22 mouse cellular contexts compared by ENCODE assay signal in genomic region chrX:160338347-160338985, GRCm38 (mm10). TPM values are rescaled to one million over a fixed set of nuclear protein-coding genes. Genes with fewer than 3 reads are reported as not detected.
DNase-seq lines count a peak whose midpoint lies in the region; ATAC-seq and TF ChIP-seq lines count a peak whose summit lies in the region.
"Had no signal": no experiment of that assay in that cellular context is flagged by ENCODE, and none has a peak within 500 bp of the region (broad histone marks: within the 10 kb centered on the region; RNA-seq: fewer than 3 reads in every experiment).

No protein-coding gene starts in this region.

- no peaks in the 10 kb centered on the region for H3K27me3 ChIP-seq in kidney, adult 2 months (replicated peaks; ENCODE audit: control insufficient read depth, insufficient read depth, low read length)
- peaks cover 8% of the 10 kb centered on the region; the same call in 1 of the 2 replicates for H3K27me3 ChIP-seq in kidney, embryonic 15.5 days
- peaks cover 33% of the 10 kb centered on the region; the same call in 1 of the 2 replicates for H3K27me3 ChIP-seq in hindbrain, embryonic 10.5 days (ENCODE audit: insufficient read depth, poor library complexity, severe bottlenecking)
- H3K27me3 ChIP-seq in forebrain, embryonic 16.5 days (replicated peaks; ENCODE audit: control insufficient read depth, insufficient read depth, low read length): no peaks in the 10 kb centered on the region
- H3K27me3 ChIP-seq: heart, embryonic 15.5 days; hindbrain, embryonic 15.5 days had no signal

- DNase-seq in kidney, adult 2 months: peak; percentile 57
- DNase-seq in kidney, adult 11 months: no peak
- DNase-seq in kidney, adult 18-20 months: no peak
- DNase-seq in MN1 (ENCODE audit: low spot score): peak; percentile 6
- DNase-seq in brain, adult 2 months (ENCODE audit: low read depth, low spot score): peak; percentile 12
- no peak for DNase-seq in hindbrain, embryonic 10.5 days (ENCODE audit: low spot score)
- DNase-seq: adrenal gland, adult 8-10 months; adrenal gland, postnatal 36 days; cerebellum, adult 11 months; cerebellum, adult 9-11 months; cerebellum, postnatal 36 days; forebrain, postnatal 0 days; gastrocnemius, postnatal 14 days; heart, adult 2 months; heart, postnatal 14 days had no signal

- H3K9ac ChIP-seq in kidney, embryonic 15.5 days: no peak overlapping the region
- no peak overlapping the region for H3K9ac ChIP-seq in forebrain, embryonic 16.5 days (replicated peaks; ENCODE audit: low read depth, low read length)
- H3K9ac ChIP-seq: embryonic facial prominence, embryonic 13.5 days; forebrain, embryonic 12.5 days; forebrain, postnatal 0 days; heart, embryonic 15.5 days; hindbrain, embryonic 15.5 days had no signal

- peak; percentile 82 for ATAC-seq in kidney, embryonic 15.5 days (replicated peaks; ENCODE audit: low FRiP score)
- ATAC-seq in forebrain, embryonic 16.5 days: no peak
- ATAC-seq: forebrain, postnatal 0 days had no signal

- WGBS in kidney, adult 2 months: 27% methylated on average over 3 of the region's 3 CpGs
- WGBS in kidney, embryonic 15.5 days: 51% methylated on average over 3 of the region's 3 CpGs
- 83% methylated on average over 3 of the region's 3 CpGs for WGBS in hindbrain, embryonic 10.5 days
- WGBS in forebrain, embryonic 16.5 days: 84% methylated on average over 3 of the region's 3 CpGs

- no peak overlapping the region for H3K4me2 ChIP-seq in kidney, embryonic 15.5 days
- H3K4me2 ChIP-seq in forebrain, embryonic 16.5 days (ENCODE audit: low read length): no peak overlapping the region
- H3K4me2 ChIP-seq: embryonic facial prominence, embryonic 13.5 days; forebrain, embryonic 12.5 days; heart, embryonic 11.5 days; heart, embryonic 15.5 days; hindbrain, embryonic 15.5 days had no signal

- TF ChIP-seq POLR2A in kidney, adult 2 months (IDR thresholded peaks at IDR 0.05; ENCODE audit: low read depth, low read length): no peak

- H3K27ac ChIP-seq in kidney, adult 2 months (ENCODE audit: insufficient read depth, low read depth, low read length): no peak overlapping the region
- H3K27ac ChIP-seq in kidney, embryonic 15.5 days: no peak overlapping the region
- no peak overlapping the region for H3K27ac ChIP-seq in hindbrain, embryonic 10.5 days
- H3K27ac ChIP-seq in forebrain, embryonic 16.5 days (ENCODE audit: low read length): no peak overlapping the region
- H3K27ac ChIP-seq: embryonic facial prominence, embryonic 13.5 days; forebrain, embryonic 12.5 days; heart, adult 2 months; heart, embryonic 15.5 days; hindbrain, embryonic 15.5 days had no signal

- no peaks in the 10 kb centered on the region for H3K9me3 ChIP-seq in kidney, embryonic 15.5 days (replicated peaks)
- no peaks in the 10 kb centered on the region for H3K9me3 ChIP-seq in hindbrain, embryonic 10.5 days
- H3K9me3 ChIP-seq in forebrain, embryonic 16.5 days (ENCODE audit: control insufficient read depth, low read length): no peaks in the 10 kb centered on the region
- H3K9me3 ChIP-seq: embryonic facial prominence, embryonic 13.5 days; forebrain, embryonic 12.5 days; heart, embryonic 15.5 days; hindbrain, embryonic 15.5 days had no signal

- TF ChIP-seq CTCF in kidney, adult 2 months (conservative IDR thresholded peaks at IDR 0.05; ENCODE audit: insufficient read depth, insufficient read length, low read depth, low read length): no peak

- H3K4me1 ChIP-seq in kidney, adult 2 months (ENCODE audit: control insufficient read depth, insufficient read depth, low read length): no peaks in the 10 kb centered on the region; the same call in 1 of the 2 replicates
- no peaks in the 10 kb centered on the region for H3K4me1 ChIP-seq in kidney, embryonic 15.5 days
- H3K4me1 ChIP-seq in hindbrain, embryonic 10.5 days (replicated peaks): no peaks in the 10 kb centered on the region
- H3K4me1 ChIP-seq in forebrain, embryonic 16.5 days (replicated peaks; ENCODE audit: control insufficient read depth, insufficient read depth, low read length): no peaks in the 10 kb centered on the region
- H3K4me1 ChIP-seq: embryonic facial prominence, embryonic 13.5 days; forebrain, embryonic 12.5 days; heart, embryonic 15.5 days; hindbrain, embryonic 15.5 days had no signal

- no peaks in the 10 kb centered on the region for H3K36me3 ChIP-seq in kidney, adult 2 months (ENCODE audit: control insufficient read depth, insufficient read depth, low read length)
- no peaks in the 10 kb centered on the region for H3K36me3 ChIP-seq in kidney, embryonic 15.5 days
- no peaks in the 10 kb centered on the region for H3K36me3 ChIP-seq in hindbrain, embryonic 10.5 days
- no peaks in the 10 kb centered on the region for H3K36me3 ChIP-seq in forebrain, embryonic 16.5 days (ENCODE audit: control insufficient read depth, insufficient read depth)
- H3K36me3 ChIP-seq: embryonic facial prominence, embryonic 13.5 days; forebrain, embryonic 12.5 days; heart, embryonic 15.5 days; hindbrain, embryonic 15.5 days had no signal

- H3K4me3 ChIP-seq in kidney, adult 2 months (ENCODE audit: insufficient read depth, low read depth, low read length): no peak overlapping the region
- H3K4me3 ChIP-seq in kidney, embryonic 15.5 days (replicated peaks): no peak overlapping the region
- no peak overlapping the region for H3K4me3 ChIP-seq in hindbrain, embryonic 10.5 days
- no peak overlapping the region for H3K4me3 ChIP-seq in forebrain, embryonic 16.5 days (replicated peaks; ENCODE audit: low read length)
- H3K4me3 ChIP-seq: embryonic facial prominence, embryonic 13.5 days; forebrain, embryonic 12.5 days; heart, adult 2 months; heart, embryonic 15.5 days; hindbrain, embryonic 15.5 days had no signal

RNA-seq across cellular contexts. Expression of gene Adgrg2, which starts 52.0 kb away (rescaled TPM):
- polyA plus RNA-seq in kidney, adult 2 months (2012; rRNA removed): 0.44 and 0.62 TPM in 2 replicates
- polyA plus RNA-seq in kidney, embryonic 15.5 days (2015; fragmentation: Nextera tagmentation; extraction: Ambion mirVana): 1.1 and 1.9 TPM in 2 replicates
- polyA plus RNA-seq in hindbrain, embryonic 10.5 days (2016; fragmentation: Nextera tagmentation; extraction: Ambion mirVana): 0.21 and 0.77 TPM in 2 replicates
- polyA plus RNA-seq in forebrain, embryonic 16.5 days (2015; fragmentation: Nextera tagmentation; extraction: Ambion mirVana): 0.67 and 0.95 TPM in 2 replicates

Comparison
In these comparisons a context has a peak if more than half of its experiments do, and no peak if none do; other contexts are left out.
1. DNase-seq: peak in kidney, adult 2 months (single experiment), MN1 (single experiment) and brain, adult 2 months (single experiment); none in kidney, adult 11 months (single experiment), kidney, adult 18-20 months (single experiment) and hindbrain, embryonic 10.5 days (single experiment).